Mouse (Mus musculus): ENCODE data around the gene Cyp2u1.

Gene Cyp2u1

DNA sequence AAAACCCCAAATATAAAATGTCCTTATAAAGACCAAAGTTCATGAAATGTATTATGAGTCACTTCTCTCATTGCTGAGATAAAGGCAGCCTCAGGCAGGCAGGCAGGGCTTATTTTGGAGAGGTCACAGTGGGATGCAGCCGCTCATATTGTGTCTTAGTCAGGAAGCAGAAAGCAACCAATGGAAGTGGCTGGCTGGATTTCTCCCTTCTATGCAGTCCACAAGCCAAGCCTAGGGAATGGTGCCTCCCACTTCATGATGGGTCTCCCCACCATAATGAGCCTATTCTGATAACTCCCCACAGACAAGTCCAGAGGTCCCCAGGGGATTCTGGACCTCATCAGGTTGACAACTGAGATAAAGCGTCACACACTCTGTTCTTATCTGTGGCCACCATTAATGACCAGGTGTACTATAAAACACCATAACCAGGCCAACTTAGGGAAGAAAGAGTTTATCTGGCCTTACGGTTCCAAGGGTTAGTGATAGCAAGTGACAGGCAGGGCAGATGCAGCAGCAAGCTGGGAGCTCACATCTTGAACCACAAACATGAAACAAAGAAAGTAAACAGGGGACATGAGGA lies 47.5 kb downstream of the Cyp2u1 start:
- DNase-seq (ENCODE audit: low spot score): no peak

DNA sequence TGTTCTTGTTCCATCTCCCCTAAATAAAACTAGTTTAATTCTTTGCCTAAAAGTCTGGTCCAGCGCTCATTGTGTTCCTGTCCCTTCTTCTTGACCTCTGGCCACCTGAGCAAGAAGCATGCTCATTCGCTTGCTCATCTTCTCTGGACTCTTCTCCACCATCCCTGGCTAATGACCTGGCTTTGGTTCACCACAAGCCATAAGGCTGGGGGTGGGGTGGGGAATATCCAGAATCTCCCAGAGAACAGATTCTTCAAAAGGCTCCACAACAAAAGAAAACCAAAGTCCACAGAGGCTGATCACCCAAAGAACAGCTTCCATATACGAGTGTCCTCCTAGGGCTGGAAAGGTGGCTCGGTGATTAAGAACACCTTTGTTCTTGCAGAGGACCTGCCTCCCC lies 48.0 kb downstream of the Cyp2u1 start:
- DNase-seq (ENCODE audit: low spot score): no peak

DNA sequence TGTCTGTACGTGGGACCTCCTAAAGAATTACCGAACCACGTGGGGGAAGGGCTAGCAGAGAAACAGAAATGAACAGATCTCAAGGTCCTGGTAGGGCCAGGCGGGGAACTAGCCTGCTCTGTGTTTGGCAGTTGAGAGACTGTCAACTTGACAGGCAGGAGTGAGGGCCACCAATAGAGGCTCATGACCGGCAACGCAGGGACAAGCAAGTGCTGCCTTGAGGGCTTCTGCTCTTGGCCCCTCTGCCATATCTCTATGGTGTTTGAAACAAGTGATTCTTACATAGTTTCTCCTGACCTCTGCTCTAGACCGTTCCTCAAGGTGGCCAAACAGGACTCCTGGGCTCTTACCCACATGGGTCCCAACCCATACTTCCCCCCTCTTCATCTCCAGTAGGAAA lies 51.4 kb downstream of the Cyp2u1 start:
- no peak for DNase-seq (ENCODE audit: low spot score)

DNA sequence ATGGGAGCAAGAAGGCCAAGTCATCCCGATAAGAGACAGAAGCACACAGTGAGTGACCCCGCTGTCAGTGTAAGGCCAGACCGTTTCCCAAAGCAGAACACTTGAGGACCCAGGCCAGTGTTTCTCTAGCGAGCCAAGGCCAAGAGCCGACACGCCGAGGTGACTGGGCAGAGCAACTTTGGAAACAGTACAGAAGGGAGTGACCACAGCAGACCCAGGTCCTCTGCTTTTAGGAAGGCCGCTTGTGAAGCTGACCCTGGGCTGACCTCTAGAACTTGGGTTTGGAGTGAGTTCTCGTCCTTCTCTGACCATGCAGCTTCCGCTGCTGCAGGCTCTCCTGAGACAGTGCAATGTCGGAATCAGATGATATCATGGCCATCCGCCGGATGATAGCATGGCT lies 52.0 kb downstream of the Cyp2u1 start:
- DNase-seq (ENCODE audit: low spot score): no peak

DNA sequence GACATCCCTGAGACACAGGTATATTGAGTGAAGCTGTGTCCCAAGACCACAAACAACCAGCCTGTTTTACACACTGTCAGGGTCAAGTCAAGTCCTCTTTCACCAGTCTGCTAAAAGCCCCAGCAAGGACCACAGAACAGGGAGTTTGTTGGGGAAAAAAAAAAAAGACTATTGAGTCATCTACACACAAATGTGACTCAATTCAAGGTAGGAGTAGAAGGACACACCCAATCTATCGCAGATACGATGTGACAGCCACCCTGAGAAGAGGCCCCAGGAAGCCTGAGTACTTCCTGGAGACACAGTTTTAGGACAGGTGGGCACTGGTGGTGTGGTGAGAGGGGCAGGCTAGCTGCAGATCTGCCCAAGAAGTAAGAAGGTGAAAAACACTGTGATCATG lies 52.7 kb downstream of the Cyp2u1 start:
- no peak for DNase-seq (ENCODE audit: low spot score)

DNA sequence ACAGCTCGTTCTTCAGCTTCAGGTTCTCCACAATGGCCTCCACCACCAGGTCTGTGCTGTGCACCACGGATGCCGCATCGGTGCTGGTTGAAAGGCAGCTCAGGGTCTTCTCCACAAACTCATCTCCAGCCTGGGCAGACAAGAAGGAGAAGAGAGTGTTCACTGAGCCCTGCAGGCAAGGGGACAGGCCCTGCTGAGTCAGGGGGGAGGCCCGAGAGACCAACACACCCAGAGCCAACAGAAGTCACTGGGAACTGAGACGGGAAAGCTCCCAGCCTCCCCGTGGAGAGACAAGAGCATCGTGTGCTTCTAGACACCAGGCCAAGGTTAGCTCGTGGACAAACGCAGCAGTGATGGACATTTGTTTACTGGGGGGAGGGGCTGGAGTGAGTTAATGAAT lies 54.6 kb downstream of the Cyp2u1 start:
- no peak for DNase-seq (ENCODE audit: low spot score)

DNA sequence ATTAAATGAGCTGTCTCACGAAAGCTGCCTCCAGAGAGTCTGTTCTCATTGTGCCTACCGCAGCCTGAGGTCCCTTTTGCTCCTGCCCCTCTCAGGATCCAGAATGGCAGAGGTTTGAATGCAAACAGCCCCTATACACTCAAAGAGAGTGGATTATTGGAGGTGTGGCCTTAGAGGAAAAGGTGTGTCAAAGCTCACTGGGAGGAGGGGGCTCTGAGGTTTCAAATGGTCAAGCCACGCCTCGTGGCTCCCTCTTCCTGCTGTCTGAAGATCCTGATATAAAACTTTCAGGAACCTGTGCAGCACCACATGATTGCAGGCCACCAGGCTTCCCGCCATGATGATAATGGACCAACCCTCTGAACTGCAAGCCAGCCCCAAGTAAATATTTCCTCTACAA lies 55.2 kb downstream of the Cyp2u1 start:
- DNase-seq (ENCODE audit: low spot score): no peak

DNA sequence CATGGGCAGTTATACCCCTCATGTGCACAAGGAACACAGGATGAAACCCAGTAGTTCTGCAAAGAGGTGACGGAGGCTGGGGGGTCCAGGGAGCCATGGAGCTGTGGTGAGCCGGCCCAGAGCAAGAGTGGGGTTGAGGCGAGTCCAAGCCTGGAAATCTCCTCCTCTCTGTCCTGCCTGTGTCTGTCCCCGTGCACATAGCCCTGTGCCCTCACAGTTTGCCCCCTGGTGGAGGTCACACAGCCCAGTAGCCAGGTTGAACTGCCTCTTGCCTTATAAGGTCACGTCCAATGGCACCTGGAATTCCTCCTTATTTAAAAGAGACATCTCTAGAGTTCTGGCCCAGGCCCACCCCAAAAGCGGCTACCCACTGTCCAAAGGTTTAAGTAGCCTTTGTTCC lies 55.6 kb downstream of the Cyp2u1 start:
- DNase-seq (ENCODE audit: low spot score): no peak

DNA sequence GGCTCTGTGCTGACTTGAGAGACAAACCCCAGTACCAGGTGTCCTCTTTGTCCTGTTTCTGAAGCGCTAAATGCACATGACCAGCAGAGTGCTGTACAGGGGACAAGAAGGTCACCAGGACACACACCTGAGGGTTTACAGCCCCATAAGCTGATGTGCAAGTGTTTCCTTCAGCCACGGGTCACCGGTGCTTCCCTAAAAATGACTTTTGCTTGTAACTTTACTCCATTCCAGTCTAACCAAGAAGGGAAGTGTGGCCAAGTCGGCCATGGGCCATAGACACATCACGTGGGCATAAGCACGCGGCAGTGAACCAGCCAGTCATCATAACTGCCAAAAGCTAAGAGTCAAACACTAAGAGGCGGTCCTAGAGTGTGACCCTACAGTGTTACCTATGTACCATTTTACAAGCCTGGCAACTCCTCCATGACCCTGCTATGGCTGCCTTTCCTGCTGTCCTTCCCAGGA lies 56.4 kb downstream of the Cyp2u1 start:
- no peak for DNase-seq (ENCODE audit: low spot score)

DNA sequence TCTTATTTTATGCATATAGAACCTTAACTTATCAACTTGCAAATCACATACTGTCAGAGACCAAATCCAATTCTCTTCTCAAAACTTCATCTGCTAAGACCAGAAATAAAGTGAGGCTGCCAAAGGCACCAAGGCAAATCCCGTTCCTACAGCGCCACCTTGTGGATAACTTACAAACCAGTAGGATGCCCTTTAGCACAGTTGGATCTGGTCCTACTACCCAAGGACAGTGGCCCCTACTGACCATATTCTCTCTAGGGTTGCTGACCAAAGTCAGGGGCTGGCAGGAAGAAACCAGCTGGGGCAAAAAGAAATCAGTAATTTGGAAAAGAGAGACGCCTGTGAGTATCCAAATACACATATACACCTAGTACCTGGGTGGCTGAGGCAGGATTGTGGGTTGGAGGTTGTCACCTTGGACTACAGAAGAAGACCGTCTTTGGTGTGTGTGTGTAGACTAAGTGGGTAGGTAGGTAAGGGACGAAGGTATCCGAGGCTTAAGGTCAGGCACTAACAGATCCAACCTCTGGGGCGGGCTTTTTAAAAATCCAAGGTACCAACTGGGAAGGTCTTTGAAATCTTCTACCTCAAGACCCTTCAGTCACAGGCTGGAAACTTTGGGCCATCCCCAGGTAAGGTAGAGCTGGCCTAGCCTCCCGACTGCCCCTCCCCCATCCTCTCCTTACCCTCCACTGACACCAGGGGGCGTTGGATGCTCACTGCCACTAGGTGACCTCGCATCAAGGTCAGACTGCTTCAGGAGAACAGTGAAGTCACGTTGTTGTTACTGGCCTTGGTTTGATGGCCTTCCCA lies 57.1 kb downstream of the Cyp2u1 start:
- peak; percentile 67 for DNase-seq (ENCODE audit: low spot score)

Data from lung, postnatal 25 days (tissue).